Mouse (Mus musculus): ENCODE results near the gene Itpka.
A peak's percentile ranks its signal among the peaks of the same experiment; 100 is the strongest.
"Not testable (repeated sequence)": the region's sequence is repeated elsewhere in the genome, so short reads cannot be mapped to it uniquely, and the experiment has no call there.

Gene Itpka

DNA sequence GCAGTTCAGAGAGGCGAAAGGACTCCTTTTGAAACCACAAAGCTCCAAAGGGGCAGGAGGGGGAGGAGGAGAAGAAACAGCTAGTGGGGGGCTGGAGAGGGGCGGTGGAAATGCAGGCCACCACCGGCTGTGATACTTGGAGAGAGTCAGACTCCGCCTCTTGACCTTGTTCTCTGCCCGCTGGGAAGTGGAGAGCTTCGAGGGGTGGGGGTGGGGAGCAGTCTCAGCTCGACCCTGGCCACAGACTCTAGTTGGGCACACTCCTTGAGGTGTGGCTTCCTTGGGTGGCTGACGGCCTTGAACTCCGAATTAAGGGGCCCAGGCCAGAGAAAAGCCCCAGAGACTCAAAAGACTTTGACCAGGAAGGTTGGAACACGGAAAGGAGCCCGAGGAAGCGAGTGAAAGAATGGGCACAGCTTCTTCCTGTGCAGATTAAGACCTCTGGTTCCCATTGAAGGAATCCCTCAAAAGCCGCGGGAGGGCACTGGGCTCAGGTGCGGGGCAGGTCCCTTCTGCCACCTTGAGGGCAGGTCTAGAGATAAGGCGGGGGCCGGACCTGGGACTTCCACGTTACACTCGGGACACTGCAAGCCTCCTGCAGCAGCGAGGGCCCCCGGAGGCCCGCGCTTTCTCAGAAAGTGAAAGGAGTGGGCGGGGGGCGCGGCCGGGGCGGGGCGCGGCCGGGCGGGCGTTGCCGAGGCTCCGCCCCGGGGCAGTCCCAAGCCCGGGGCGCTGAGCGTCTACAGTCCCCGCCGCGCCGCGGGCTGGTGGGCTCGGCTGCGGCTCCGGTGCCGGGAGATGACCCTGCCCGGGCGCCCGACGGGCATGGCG is at the start of gene Itpka:
Gene Itpka, plus strand, starts transcription at position 757 of the 831 bp plus-strand sequence.
- DNase-seq, result peak; percentile 65

DNA sequence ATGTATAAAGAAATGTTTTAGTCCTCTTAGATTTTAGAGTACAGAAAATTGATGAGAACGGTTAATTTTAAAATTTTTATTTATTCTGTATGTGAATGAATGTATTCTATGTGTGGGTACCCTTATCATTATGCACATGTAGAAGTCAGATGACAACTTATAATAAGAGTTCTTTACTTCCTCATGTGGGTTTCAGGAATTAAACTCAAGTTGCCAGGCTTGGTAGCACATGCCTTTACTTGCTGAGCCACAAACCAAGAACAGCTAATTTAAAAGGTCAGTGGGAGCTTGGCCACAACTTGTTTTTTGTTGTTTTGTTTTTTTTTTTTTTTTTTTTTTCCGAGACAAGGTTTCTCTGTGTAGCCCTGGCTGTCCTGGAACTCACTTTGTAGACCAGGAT is 47.3 kb upstream of the Itpka start:
- DNase-seq, result no peak

DNA sequence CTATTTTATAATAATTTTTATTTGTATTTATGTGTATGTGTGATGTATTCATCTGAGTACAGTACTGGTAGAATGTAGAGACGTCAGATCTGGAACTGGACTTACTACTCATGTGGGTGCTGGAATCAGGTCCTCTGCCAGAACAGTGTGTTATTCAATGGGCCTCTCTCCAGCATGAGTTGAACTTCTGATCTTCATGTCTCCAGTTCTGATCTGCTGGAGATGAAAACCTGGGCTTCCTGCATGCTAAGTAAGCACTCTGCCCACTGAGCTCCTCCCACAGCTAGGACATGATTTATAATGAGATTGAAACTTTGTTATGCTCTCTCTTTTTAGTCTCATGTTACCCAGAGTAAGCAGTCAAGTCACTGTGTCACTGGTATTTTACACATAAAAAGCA is 46.0 kb upstream of the Itpka start:
- DNase-seq, result peak; percentile 11

DNA sequence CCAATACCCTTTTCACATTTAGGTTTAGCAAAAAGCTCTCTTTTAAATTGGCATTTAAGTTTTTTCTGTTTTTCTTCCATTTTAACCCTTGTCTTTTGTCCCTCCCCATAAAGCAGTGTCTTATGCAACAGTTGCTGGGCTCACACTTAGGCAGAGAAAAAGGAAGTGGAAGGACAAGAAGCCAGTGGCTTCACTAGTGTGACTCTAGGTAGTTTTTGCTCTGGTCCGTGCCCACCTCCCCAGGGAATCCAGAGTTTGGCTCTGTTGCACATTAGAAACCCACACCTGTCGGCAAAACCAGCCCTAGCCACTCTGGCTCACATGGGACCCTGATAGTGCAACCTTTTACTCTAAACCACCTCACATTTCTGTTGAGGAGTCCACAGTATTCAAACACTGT is 43.7 kb upstream of the Itpka start:
- DNase-seq, result no peak

DNA sequence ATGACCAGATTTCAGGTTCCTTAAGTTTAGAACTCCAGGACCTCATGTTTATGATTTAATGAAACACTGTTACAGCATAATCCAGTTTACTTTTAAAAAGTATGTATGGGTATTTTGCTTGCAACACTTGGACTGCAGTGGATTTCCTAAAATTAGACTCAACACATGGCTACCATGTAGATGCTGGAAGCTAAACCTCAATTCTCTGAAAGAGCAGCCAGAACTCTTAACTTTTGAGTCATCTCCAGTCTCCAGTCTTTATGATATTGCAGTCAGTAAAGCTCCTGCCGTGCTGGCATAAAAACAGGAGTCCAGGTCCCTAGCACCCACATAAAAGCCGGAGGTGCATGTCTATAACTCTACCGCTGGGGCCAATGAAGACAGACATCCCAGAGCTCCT is 42.2 kb upstream of the Itpka start:
- no peak for DNase-seq

DNA sequence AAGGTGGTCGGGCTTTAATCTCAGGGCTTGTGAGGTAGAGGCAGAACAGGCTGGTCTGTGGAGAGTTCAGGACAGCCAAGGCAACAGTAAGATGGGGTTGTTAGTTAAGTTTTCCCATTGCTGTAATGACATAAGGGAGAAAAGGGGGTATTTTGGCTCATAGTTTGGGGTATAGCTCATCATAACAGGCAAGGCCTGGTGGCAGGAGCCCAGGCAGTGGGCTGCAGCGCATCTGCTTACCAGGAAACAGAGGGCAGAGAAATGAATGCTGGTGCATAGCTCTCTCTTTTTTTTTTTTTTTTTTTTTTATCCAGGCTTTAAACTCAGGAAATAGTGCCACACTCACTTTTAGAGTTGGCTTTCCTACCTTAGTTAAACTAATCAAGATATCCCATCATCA is 39.0 kb upstream of the Itpka start:
- no peak for DNase-seq

DNA sequence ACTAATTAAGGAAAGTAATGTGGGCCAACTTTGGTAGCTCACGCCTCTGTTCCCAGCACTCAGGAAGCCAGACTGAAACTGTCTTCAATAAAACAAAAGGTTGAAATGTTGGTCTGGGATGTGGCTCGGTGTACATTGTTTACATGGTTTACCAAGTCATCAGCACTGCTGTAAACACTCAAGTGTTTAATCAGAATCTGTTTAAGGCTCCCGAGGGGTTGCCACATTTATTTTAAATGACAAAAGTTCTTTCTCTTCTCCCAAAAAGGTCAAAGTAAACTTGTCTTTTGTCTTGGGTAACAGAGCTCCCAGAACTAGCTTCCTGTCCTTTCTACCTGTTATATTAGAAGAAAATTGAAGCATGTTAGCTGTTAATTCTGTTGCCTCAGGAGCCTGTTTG is 34.5 kb upstream of the Itpka start:
- DNase-seq, result no peak

DNA sequence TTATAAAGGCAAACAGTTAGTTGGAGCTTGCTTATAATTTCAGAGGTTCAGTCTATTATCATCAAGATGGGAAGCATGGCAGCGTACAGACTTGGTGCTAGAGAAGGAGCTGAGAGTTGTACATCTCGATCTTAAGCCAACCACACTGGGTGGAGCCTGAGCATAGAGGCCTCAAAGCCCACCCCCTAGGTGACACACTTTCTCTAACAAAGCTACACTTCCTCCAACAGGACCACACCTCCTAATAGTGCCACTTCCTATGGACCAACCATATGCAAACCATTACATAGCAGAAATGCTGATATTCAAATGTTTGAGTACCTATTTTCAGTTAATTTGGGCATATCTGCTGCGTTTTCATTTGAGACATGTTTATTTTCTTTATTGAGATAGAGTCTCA is 32.1 kb upstream of the Itpka start:
- no peak for DNase-seq

DNA sequence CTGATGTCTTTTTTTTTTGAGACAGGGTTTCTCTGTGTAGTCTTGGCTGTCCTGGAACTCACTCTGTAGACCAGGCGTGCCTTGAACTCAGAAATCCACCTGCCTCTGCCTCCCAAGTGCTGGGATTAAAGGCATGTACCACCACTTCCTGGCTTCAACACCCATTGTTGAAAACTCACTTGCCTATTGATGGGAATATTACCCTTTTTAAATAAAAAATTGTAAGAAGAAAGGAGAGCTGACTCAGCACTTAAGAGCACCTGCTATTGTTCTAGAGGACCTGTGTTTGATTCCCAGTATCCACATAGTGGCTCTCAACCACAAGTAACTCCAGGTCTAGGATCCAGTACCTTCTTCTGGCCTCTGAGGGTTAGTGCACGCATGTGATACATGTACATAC is 26.3 kb upstream of the Itpka start:
- DNase-seq, result not testable (repeated sequence)

DNA sequence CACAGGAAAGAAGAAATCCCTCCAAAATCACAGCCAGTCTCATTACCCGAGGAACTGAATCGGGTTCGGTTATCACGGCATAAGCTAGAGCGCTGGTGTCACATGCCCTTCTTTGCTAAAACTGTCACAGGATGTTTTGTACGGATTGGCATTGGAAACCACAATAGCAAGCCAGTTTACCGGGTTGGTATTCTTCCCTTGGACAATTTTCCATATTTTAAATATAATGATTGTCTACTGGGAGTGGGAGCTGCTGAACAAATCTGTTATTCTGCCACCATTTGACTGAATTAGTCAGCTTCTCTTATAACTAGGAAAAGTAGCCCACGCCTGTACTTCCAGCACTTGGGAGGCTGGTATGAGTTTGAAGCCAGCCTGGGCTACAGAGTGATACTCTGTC is 21.1 kb upstream of the Itpka start:
- no peak for DNase-seq

DNA sequence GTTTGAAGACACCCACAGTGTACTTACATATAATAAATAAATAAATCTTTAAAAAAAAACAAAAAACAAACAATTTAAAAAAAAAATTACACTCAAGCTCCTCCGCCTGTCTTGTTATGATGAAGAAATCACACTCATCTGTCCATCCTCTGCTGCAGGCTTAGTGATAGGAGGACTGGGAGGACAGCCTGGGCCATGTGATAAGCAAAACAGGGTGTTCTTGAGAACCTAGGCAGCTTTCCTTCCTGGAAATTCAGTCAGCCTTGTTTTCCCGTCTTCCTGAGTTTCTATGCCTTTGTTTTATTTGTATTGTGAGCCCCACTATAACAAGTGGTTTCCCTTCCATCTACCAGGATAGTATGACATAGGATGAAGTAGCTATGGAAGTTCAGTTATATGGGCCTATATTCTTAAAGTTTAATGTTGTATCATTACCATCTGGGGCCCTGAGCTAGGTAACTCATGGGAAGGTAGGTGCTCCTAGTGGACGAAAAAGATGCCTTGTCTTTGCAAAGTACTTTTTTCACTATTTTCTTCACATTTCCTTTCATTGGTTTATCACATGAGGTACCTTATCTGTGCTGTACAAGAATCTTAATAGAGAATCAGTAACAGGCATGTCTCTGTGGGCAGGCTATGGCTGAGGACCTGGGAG is 14.2 kb upstream of the Itpka start:
- DNase-seq, result no peak

DNA sequence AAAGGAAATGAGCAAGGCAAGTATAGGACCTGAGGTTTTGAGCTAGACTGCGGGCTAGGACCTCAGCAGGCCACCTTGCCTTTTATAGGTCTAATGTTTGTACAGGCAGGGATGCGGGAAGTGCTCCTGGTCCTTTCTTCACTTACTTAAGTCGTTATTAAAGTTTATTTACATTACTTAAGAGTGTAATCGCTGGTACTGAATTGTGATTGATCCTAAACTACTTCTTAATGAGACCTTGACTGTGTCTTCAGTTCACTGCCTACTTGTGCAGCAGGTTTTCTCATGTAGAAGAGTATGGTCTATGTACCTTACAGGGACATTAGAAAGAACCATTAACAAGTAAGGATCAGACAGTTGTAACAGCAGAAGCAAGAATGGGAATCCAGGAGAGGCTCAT is 11.4 kb upstream of the Itpka start:
- DNase-seq, result no peak

DNA sequence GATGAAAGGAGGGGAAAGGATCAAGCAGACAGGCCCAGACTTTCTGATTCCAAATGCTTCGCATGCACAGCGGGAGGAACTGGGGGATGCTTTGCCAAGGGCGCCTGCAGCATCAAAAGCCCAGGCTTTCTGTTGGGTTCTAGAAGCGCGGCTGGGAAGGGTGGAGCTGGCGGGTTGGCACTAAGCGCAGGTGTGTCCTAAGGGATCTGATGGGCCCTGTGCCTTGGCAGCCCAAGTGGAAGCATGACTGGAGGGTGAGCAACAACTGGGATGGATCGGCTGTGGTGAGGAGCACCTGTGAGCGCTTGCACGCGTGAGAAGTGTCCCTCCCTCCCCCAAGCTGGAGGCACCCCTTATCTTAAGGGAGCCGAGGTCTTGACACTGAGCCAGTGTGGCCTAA is 5.0 kb upstream of the Itpka start:
- DNase-seq, result no peak

DNA sequence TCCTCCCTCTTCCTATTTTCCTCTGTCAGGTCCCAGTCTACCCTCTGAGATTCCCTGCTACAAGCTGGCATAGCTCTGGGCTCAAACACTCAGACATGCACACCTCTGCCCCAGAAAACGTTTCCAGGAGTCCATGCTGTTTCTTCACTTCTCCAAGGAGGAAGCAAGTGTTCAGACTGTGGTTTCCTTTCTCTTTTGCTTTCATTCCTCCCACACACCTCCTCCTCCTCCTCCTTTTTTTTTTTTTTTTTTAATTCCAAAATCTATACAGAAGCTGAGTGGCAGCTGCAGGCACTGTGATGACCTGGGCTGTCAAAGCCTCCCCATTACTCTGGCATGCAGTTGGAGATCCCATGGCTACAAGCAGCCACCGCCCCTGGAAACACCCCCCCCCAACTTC is 1.6 kb upstream of the Itpka start:
- DNase-seq, result no peak

DNA sequence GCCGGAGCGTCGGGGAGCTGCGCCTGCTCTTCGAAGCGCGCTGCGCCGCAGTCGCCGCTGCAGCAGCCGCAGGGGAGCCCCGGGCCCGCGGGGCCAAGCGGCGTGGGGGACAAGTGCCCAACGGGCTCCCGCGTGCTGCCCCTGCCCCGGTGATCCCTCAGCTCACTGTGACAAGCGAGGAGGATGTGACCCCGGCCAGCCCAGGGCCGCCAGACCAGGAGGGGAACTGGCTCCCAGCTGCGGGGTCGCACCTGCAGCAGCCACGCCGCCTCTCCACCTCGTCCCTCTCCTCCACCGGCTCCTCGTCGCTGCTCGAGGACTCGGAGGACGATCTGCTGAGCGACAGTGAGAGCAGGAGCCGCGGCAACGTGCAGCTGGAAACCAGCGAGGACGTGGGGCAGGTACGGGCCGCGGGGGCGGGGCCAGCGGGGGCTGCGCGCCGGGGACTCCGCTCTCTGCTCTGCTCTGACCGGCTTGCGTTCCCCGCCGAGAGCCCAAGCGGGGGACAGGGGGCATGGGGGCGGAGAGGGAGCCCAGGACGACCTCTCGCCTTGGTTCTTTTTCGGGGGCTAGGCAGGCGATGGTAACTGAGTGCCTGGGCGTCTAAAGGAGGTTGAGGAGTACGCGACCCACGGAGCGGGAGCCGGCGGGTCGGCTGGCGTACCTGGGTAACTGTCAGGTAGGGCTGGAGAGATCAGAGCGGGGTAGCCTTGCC is 481 bp downstream of the Itpka start:
- DNase-seq, result peak; percentile 54

DNA sequence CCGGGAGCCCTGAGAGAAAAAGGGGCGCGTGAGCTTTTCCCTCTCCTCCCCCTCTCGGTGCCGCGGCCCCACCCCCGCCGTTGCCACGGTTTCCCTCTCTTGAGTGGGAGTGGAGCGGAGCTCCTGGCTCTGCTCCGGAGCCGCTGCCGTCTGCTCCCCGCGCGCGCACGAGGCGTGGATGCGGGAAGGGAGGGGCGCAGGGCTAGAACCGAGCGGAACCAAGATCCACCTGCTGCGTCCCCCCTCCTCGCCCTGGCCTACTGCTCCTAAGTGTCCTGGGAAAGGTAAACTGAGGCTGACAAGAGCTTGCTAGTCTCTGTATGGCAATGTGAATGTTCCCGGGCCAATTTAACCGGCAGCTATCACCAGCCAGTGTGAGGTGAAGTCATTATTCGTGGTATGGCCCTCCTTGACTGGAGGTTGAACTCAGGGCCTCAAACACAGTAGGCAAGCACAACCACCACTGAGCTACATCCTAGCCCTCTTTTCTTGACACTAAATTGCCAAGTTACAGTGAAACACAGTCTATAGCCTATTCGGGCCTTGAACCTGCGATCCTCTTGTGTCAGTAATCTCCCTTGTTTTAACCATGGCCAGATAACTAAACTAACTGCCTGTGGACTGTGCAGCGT is 1.2 kb downstream of the Itpka start:
- no peak for DNase-seq

DNA sequence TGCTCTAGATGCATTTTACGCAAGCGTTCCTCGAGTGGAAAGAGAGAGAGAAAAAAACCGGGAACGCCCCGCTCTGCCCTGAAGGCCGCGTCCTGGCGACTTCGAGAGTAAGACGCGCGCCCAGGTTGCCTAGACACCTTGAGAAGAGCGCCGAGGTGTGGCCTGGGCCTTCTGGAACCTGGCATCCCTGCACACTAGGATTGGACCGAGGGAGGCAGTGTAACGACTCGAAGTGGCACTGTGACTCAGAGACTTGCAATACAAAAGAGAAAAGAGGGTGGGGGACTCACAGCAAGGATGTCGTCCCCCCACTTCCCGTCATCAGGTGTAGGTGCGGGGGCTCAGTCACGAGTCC is 1.6 kb downstream of the Itpka start:
- no peak for DNase-seq

DNA sequence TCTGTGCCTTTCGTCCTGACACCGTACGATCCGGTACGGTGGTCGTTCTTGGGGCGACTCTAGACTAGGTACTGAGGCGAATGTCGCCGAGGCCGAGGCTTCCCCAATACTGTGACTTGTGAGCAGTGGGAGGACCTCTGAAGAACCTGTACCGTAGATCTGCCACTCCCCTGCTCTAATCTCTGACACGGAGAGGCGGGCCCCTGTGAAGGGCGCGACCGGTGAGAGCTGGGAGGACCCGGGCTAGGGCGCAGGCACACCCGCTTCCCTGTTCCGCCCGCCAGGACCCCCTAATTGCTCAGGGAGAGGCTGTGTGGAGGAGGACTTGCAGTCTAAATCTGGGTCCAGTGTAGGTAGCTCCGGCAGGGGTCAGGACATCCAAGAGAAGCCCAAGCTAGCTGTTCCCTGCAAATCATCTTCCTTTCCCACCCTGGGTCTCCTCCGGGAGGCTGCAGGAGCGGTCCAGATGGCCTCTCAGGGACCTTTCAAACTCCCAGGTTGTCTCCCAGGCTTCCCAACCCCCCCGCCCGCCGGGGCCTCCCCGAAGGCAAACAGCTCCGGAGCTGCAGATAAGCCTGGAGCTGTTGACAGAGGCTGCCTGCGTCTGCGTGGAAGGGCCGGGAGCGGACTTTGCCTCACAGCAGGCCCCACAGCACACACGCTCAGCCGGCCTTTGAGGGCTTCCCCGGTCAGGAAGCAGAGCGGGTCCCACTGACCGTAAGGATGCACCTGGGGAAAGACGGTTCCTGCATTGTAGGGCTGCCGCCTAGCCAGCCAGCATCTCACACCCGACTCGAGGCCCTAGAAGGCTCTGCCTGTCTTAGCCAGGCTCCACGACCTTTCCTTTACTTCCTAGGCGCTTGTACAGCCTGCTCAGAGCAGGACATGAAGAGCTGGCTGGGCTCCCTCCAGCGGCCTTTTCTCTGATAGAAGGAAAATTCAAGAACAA is 2.3 kb downstream of the Itpka start:
- DNase-seq, result peak; percentile 51

DNA sequence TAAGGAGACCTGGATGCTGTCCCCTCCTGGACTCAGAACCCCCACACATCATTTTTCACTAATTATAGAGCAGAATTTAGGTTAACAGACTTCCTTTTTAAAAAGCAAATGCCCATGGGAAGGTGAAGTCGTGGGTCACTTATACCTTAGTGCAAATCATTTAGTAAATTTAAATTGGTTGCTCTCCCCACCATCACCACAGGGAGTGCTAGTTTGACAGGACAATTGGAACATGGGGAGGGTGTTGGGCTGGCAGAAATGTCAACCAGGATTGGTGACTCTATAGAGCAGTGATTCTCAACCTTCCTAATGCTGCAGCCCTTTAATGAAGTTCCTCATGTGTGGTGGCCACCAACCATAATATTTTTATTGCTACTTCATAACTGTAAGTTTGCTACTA is 3.1 kb downstream of the Itpka start:
- DNase-seq, result no peak

DNA sequence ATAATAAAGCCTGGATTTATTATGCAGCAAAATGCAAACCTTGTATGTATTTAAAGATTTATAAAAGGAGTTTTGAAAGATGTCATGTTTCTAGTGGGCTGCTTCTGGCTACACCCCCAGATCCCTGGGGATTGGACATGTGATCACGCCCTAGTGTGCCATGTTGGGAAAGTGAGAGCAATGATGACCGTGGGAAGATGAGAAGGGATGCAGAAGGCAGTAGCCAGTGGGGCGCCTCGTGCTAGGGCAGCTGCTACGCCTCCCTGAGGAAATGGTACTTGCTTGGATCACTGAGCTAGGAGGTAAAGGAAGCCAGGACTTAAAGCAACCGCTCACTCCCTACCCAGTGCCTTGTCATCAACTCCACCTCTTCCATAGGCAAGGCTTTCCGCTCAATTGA is 5.4 kb downstream of the Itpka start:
- no peak for DNase-seq

DNA sequence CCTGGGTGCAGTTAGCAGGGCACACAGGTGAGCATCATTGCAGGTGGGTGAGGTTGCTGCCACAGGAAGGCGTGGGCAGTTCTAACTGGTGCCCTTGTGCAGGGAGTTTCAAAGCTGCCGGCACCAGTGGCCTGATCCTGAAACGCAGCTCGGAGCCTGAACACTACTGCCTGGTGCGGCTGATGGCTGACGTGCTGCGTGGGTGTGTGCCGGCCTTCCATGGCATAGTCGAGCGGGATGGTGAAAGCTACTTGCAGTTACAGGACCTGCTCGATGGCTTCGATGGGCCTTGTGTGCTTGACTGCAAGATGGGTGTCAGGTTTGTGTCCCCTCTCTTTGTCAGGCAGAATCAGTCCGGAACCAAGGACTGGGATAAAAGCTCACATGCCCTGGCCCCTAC is 7.1 kb downstream of the Itpka start:
- no peak for DNase-seq

DNA sequence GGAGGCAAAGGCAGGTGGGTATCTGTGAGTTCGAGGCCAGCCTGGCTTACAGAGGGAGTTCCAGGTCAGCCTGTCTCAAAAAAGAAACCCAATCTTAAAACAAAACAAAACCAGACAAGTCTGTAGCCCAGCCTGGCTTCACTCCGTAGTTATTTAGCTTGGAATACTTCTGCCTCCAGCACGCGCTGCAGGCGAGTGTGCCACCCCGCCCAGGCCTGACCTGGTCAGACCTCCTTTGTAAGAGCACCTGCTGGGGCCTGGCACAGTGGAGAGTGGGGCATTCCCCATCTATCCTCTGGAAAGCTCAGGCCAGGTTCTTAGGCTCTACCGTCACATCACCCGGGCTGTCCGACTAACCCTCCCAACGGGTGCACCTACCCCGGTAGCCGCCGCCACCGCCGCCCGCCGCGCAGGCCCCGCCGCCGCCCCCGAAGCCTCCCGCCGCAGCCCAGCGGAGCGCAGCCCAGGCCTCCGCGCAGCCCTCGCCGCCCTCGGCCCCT is 15.5 kb downstream of the Itpka start:
- DNase-seq, result peak; percentile 31

Data from kidney, adult 18-20 months (tissue).